Mouse (Mus musculus): ENCODE data around the gene Kat2a. TPM values are rescaled to one million over a fixed set of nuclear protein-coding genes. Genes with fewer than 3 reads are reported as not detected.

Kat2a gene
- total RNA-seq (2021): 10 to 100 TPM; 10.4 to 10.9 TPM
- long read RNA-seq, experiment 1, partial matches to known transcripts: 1 of 7 reads
- long read RNA-seq, experiment 1, other reads (novel, unspliced or antisense): 0 of 7 reads
- long read RNA-seq, experiment 2, transcript Kat2a-201 (18 exons, 3,043 nt): major isoform, 5 of 9 reads
- long read RNA-seq, experiment 2, partial matches to known transcripts: 1 of 9 reads
- long read RNA-seq, experiment 2, other reads (novel, unspliced or antisense): 1 of 9 reads

- intact Hi-C loops (cut with DNase I): loop anchor here (10.0 kb wide), 1 partner anchor 243 kb away; no protein-coding TSS in a partner anchor
- peak; percentile 77 to 78 for DNase-seq
Observed at GRCm38 (mm10) chr11:100711783-100712615, at the start of gene Kat2a. TSS of gene Kat2a (minus strand) at chr11:100712465.

- intact Hi-C loops (cut with DNase I): loop anchor here (2.0 to 10.0 kb wide), 2 partner anchors 47 to 193 kb away; no protein-coding TSS in a partner anchor
- peak; percentile 78 to 93 for DNase-seq
Observed at GRCm38 (mm10) chr11:100761547-100762045, 49.3 kb upstream of the Kat2a start.

- intact Hi-C loops (cut with DNase I): loop anchor here (2.0 to 10.0 kb wide), 4 partner anchors 15 to 318 kb away; partner anchors contain the start of gene Hsd17b1
- DNase-seq: no peak
Observed at GRCm38 (mm10) chr11:100759611-100760233, 47.5 kb upstream of the Kat2a start, which contains the start of gene Kcnh4. TSS of gene Kcnh4 (minus strand) at chr11:100759942.

DNA sequence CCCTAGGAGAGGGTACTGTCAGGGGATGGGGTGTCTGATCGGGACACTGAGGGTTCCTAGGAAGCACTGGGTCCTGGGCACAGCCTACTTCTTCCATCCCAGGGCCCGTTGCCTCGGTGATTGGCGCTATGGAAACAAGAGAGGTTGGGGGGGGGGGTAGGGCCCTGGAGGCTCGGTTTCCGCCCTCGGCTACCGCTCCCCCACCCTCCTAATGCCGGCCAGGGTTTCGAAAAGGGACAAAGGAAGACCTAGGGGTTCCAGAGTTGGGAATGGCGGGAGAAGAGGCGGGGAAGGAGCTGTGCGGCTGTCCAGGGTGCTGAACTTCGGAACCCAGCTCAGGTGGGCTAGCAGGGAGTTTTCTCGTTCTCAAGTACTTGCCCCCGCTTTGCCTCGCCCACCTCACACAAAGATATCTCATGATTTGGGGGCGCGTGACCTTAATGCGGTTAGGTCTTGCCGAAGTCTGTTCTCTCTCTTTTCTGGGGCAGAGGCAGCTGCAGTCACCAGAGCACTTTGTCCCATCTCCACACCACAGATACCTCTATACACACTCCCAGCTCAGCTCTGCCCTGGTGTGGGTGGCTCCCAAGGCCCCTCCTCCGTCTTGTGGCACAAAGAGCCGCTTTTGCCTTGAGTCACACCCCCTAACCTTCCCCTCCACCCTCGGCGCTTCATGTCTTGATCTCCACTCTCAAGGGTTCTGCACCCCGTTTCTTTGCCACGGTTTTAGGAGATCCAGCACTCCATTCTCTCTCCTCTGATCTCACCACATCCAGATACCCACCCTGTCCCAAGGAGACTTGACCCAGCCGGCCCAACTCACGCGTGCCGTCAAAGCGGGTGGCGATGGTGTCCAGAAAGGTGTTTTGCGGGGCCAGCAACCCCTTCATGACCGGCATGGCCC lies 46.7 kb upstream of the Kat2a start:
- intact Hi-C loops (cut with DNase I): loop anchor here (2.0 to 5.0 kb wide), 2 partner anchors 14 to 318 kb away; partner anchors contain the start of gene Hsd17b1
- no peak for DNase-seq

- no peak for DNase-seq
- intact Hi-C loops (cut with DNase I): loop anchor here (5.0 kb wide), 1 partner anchor 320 kb away; the partner anchor contains the start of gene Hsd17b1
Observed at GRCm38 (mm10) chr11:100757566-100757965, 45.3 kb upstream of the Kat2a start.

DNA sequence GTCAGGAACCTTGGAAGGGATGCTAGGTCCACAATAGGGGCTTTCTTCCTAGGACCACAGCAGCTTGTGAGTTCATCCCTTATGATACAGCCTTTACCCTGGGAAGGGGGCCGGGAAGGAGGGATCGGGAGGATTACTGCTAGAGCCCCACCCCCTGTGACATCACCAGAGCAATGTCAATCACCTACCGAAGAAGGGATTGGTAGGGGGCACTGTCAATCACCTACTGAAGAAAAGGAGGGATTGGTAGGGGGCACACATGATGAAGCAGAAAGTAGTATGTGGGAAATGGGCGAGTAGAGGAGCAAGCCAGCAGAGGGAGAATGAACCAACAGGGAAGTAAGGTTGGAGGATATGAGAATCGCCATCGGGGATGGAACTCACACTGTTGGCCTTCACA lies 44.2 kb upstream of the Kat2a start:
- intact Hi-C loops (cut with DNase I): loop anchor here (5.0 kb wide), 1 partner anchor 321 kb away; the partner anchor contains the start of gene Hsd17b1
- no peak for DNase-seq

GRCm38 (mm10) chr11:100754693-100755057 lies 42.4 kb upstream of the Kat2a start:
- no peak for DNase-seq
- intact Hi-C loops (cut with DNase I): loop anchor here (5.0 kb wide), 1 partner anchor 323 kb away; the partner anchor contains the start of gene Hsd17b1

GRCm38 (mm10) chr11:100754021-100754692 lies 41.9 kb upstream of the Kat2a start:
- intact Hi-C loops (cut with DNase I): no loop called here
- no peak for DNase-seq

DNA sequence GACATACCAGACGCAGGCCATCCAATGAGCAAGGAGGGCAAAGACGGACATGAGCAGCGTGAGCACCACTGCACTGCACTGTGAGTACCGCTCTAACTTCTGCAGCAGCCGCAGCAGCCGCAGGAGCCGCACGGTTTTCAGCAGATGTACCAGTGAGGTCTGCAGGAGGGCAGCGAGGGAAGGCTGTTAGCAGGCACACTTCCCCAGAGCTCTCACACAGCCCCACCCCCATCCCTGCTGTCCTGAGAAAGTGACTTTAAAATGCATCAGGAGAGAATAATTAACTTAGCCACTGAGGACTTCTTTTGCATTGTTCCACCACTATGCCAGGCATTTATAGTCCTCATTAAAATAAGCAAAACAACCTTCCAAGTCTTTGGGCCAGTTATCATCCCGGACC lies 40.0 kb upstream of the Kat2a start:
- DNase-seq: no peak
- intact Hi-C loops (cut with DNase I): no loop called here

- no peak for DNase-seq
- intact Hi-C loops (cut with DNase I): no loop called here
Observed at GRCm38 (mm10) chr11:100750127-100750526, 37.9 kb upstream of the Kat2a start.

DNA sequence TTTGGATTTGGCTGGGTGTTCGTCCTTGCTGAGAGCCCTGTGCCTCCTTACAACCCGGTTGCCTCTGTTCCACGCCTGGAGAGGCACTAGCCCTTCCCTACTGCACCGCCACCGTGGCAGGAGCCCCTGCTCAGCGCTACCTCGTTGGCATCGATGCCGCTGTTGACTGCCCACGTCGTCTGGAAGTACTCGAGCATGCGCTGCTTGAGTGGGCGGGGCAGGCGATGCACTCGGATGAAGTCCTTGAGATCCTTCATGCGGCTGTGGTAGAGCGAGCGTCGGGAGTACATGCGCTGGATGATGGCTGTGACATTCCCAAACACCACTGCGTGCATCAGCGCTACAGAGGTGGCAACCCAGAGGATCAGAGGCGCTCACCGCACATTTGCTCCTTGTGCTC lies 37.2 kb upstream of the Kat2a start:
- intact Hi-C loops (cut with DNase I): loop anchor here (10.0 kb wide), 1 partner anchor 315 kb away; no protein-coding TSS in a partner anchor
- DNase-seq: no peak

- DNase-seq: no peak
- intact Hi-C loops (cut with DNase I): loop anchor here (10.0 kb wide), 1 partner anchor 316 kb away; no protein-coding TSS in a partner anchor
Observed at GRCm38 (mm10) chr11:100748620-100749019, 36.4 kb upstream of the Kat2a start.

GRCm38 (mm10) chr11:100747114-100747513 lies 34.8 kb upstream of the Kat2a start:
- no peak for DNase-seq
- intact Hi-C loops (cut with DNase I): loop anchor here (10.0 kb wide), 1 partner anchor 318 kb away; no protein-coding TSS in a partner anchor

DNA sequence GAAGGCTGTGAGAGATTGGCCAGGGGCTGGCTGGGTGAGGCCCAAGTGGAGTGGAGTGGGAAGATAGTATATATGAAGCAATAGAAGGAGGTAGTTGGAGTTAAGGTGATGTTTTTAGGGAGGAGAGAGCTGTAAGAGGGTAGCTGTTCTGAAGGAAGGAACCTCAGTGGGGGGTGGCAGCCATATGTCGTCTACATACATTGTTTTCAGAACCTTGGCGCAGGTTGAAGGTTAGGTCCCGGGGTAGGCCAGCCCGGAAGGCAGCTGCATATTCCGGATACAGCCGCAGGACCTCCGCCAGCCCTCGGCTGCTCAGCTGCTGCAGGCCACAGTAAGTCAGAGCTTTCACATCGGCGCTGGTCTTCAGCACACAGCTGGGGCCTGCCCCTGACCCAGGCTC lies 34.3 kb upstream of the Kat2a start:
- intact Hi-C loops (cut with DNase I): loop anchor here (10.0 kb wide), 1 partner anchor 318 kb away; no protein-coding TSS in a partner anchor
- no peak for DNase-seq

GRCm38 (mm10) chr11:100745085-100745484 lies 32.8 kb upstream of the Kat2a start:
- DNase-seq: no peak
- intact Hi-C loops (cut with DNase I): loop anchor here (2.0 to 10.0 kb wide), 2 partner anchors 14 to 320 kb away; partner anchors contain the start of gene Kcnh4

GRCm38 (mm10) chr11:100741348-100741747 lies 29.1 kb upstream of the Kat2a start:
- intact Hi-C loops (cut with DNase I): loop anchor here (10.0 kb wide), 1 partner anchor 323 kb away; no protein-coding TSS in a partner anchor
- peak; percentile 49 to 58 for DNase-seq

DNA sequence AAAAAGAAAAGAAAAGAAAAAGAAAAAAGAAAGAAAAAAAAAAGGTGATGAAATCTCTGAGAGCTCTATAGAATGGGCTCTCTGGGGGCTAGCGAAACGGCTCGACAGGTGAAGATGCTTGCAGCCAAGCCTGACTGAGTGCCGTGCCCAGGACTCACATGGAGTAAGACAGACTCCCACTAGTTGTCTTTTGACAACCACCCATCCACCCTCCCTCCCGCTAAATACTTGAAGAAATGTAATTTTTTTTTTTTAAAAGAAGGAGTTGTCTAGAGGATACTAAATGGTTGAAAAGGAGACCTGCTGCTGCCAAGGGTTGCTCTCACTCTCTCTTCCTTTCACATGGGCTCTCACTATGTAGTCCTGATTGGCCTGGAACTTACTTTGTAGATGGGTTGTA lies 26.5 kb upstream of the Kat2a start:
- DNase-seq: no peak
- intact Hi-C loops (cut with DNase I): no loop called here

DNA sequence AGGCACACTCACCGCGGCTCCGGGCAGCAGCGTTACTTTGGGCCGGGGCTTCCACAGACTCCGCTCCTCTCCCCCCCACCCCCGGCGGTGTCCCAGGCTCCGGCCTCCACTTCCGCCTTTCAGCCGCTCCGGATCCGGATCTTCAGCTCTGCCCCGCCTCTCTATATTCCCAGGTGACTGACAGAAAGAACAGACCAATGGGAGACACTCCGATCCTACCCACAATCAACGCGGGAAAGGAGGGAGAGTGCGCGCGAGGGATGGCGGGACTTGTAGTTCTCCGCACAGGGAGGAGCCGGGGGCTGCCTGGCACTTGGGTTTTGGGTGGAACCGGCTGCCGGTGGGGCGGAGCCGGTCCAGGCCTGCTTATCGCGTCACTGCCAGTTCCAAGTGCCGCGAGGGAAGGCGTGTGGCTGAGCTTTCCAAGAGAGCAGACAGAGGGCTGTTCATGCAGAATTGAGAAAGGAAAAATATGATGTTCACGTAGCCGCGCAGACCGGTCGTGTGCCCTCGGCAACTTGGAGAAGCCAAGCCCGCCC lies 25.9 kb upstream of the Kat2a start, which contains the start of gene Rab5c:
Gene Rab5c (minus strand): TSS at position 150 of the 539 bp plus-strand sequence.
- intact Hi-C loops (cut with DNase I): no loop called here
- DNase-seq: peak; percentile 94 to 98

Measured in gastrocnemius, postnatal 36 days (tissue).